Mouse (Mus musculus) heart, adult 11 months (tissue): ENCODE data around the gene Irak4.
A peak's percentile ranks its signal among the peaks of the same experiment; 100 is the strongest.

Source experiments
- DNase-seq: peaks from one replicate; pipeline ENCODE4 v3.0.0; 2022

Irak4 gene

DNA sequence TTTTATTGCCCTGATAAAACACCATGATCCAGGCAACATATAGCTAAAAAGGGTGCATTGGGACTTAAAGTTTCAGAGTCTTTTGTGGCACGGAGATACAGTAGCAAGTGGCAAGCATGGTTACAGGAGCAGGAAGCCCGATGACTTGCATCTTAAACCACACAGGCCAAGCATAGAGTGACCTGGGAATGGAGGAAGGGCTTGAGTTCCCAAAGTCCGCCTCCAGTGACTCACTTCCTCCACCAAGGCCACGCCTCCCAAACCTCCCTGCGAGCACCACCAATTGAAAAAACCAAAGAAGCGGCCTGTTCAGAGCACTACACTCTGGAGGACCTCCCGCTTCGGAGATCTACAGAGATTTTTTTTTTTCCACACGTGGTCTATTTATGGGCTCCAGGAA, 22.4 kb downstream of the Irak4 start:
- DNase-seq = peak; percentile 60

DNA sequence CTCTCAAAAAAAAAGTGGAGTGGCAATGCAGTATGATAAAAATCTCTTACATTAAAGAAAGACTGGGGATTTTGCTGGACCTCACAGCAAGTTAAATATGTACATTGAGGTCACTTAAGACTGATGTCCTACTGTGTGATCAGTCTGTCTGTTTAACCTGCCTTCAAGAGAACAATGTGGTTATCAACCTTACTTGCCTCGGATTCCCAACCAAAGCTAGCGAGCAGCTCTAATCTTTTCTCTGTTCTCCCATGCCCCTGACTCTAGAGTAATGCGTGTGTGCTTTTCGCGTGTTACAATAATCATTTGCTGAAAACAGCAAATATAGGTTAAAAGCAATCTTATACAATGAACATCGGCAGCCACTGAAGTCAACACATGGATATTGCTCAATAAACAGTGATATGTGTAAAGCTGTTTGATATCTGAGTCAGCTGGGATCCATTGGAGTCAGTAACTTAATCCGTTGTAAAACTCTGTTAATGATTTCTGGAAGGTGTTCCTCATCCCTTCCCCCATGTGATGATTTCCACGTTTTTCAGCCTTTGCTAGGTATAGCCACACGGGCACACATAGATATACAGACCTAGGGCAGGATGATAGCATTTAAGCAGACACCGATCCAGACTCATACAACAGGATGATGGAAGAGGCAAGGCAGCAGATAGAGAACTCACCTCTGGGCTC, 25.2 kb downstream of the Irak4 start:
- peak; percentile 24 for DNase-seq

DNA sequence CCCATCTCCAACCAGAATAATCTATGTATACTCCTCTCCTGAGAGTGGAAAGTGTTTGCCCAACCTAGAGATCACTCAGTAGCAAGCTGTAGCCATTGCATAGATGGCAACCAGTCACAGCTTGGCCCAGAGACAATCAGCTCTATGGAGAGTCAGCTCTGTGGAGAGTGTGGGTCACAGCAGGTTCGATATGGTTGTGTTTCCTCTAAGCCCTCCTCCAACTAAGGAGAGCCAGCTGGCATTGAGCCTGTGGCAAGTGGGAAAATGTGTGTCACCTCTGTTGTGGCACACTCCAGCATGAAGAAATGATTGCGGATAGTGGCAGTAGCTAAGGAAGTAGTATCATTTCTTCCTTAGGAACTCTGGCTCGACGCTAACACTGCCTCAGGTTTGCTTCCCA, 28.1 kb downstream of the Irak4 start:
- DNase-seq = peak; percentile 75

DNA sequence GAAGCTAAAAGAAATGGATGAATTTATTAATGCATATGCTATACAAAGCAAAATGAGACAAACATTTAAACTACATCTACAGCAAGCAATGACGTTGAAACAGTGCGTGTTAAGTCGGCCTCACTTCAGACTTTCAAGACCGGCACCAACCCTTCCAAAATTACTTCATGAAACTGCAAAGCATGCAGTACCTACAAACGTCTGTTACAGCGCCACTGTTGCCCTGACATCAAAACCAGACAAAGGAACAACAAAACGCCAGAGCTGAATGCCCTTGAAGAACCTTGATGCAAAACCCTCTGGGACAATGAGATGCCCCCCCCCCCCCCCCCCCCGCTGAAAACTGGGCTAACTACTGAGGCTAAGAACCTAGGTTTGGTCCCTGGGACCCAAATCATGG, 29.3 kb downstream of the Irak4 start:
- no peak for DNase-seq

DNA sequence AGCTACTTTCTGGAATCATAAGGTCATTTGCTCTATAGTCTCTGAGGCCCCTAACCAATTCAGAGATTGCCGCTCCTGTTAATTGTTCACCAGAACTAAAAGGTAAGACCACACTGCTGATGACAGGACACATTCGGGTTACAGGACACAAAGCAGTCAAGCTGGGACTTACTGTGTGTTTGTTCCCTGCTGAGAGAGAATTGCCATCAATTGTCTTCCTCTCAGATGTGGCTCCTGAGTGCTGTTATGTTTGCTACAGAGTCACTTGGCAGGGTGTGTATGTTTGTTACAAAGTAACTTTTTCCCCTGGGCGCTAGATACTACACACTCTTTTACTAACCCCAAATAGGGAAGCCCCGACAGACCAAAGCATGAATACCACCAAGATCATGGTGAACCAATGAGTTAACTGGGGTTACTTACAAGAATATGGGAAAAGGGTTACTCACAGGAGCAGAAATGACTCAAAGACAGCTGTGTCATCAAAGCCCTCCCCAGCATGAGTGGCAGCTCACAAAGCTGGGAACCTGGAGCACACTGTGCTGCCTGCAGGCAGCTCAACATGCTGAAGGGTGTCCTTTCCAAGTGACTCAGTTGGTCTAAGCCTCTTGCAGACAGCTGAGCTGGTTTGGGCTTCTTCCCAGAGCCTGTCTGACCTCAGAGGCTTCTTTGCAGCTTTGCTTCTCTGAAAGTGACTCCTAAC, 31.3 kb downstream of the Irak4 start:
- DNase-seq = peak; percentile 61

DNA sequence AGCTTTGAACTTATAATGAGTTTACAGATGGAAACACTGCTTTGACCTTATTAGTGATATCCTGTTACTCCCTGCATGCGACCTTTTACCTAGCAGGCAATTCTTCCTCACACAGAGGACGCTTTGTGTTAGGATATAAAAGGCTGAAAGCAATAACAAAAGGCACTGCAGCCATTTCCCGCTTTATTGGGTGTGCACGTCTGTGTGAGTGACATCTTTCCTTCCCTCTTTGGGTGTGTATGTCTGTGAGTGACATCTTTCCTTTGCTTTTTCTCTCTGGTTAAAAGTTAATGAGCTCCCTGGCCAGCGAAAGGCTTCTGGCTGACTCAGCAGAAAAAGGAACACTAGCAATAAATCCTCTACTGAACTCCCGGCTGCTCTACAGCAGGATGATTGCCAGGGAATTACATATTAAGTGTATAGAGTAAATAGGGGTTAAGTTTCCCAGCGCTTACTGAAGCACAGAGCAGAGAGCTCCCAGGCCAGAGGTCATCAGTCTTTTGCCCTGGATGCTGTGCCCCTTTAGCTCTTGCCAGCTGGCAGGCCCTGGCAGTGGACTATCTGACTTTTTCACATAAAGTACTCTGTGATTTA, 38.7 kb downstream of the Irak4 start:
- no peak for DNase-seq

DNA sequence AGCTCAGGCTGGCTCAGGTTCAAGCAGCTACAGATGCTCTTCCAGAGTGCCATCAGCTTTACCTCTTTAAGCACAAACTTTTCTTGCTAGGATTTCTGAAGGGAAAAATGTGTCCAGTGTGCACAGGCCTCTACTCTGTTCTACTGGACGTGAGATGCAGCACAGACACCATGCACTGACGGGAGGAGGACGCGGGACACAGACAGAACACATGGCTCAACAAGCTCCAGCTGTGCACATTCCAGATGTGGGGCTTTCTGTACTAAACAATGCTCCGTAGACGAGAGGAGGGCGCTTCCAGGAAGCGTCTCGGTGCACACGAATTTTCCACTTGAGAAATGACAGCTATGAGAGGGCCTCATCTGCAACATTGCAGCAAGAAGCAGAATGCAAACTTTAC, 39.7 kb downstream of the Irak4 start:
- no peak for DNase-seq

DNA sequence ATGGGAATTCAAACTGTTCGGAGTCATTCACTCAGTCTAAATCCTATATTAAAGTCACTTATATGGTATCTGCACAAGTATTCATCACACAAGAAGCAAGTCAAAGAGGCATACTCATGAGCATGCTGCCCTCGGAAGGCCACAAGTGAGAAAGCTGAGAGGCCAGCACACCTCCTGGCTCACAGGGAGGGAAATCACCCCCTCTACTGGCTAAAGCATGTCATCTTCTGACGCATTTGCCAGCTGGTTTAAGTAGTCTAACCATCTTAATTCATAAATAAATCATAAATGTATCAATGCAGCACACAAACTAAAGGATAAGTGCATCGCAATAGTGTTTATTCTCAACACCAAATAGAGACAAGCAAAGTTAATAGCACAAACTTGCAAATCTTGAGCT, 41.3 kb downstream of the Irak4 start:
- DNase-seq = no peak

DNA sequence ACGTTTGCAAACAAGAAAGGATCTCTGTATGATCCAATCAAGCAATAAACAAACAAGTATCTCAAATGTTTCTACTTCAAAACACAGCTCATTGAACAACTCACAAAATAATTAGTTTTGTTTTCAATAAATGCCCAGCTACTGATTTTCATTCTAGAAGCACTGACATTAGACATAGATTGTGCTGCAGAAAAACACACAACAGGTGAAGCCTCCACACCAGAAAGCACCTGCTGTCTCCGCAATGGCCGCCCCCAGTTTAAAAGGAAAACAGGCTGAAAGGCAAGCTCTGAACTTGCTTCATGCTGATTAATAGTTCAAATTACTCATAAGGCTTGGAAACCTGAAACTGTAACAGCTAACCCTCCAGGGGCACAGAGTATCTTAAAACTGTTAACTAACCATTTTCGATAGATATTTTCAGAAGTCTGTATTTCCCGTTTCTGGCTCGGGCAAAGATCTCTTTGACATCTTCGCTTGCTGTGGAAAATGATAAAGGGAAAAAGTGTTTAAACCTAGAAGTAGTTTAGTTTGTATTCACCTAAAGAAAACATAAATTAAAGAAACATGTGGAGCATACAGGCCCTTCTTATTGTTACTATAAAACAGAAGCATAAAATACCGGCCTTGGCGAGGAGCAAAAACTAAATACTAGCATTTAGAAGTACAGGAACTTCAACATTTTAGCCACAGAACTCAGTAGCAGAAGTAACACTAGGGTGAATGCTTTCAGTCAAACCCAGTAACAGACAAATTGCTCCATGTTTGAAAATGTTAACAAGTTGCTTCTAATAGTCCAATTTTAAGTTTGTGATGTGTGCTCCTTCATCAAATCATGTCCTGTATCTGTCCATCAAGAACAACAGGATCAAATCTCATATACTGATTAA, 44.6 kb downstream of the Irak4 start:
- no peak for DNase-seq

DNA sequence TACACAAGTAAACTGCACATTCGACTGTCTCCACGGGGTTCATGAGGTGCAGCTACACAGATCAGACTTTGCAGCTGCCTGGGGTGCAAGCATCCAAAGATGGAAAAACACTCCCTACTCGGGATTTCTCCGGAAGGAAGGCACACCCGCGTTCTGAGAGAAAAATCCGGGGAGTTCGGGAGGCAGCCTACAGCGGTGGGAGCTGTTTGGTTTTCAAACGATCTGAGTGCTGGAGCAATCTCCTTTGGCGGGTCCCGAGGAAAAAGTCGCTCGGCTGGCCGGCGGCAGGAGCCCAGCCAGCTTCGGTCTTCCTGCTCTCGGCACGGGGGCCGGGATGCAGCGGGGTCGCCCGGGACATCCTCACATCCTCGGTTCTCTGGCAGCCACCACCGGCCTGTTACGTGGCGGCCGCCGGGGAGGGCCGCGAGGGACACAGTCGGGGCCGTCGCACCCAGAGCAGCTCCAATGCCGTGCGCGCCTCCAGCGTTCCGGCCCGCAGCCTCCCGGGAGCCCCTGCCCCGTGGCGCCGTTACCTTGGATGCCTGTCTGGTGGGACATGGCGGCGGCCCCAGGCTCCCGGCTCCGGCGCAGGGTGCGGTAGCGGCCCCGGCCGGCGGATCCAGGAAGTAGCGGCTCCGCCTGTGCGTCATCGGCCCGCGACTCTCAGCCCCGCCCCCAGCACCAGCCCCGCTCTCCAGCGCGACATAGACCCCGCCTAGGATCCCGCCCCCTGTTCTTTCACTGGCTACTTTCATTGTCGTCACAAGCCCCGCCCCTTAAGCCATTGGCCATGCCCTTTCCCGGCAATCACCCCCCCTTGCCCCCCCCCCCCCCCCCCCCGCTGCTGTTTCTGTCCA, 46.0 kb downstream of the Irak4 start, which contains the start of gene Twf1:
Gene Twf1, minus strand, starts transcription at position 671 of the 857 bp plus-strand sequence.
- DNase-seq = peak; percentile 100

DNA sequence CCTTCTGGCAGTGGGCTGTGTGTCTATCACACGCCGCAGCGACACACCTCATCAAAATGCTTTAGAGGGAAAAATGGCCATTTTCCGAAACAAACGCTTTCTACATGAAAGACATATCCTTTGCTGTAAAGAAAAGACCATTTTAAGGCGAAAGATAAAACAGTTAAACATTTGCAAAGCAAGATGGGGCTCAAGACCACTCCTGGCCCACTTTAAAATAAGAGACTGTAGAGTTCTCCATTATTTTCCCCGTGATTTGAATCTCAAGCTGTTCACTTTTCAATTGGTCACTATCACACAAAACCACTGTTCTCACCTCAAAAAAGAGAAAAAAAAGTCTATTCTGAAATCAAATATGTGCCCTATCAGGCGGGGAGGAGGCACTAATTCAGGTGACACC, 46.6 kb downstream of the Irak4 start:
- no peak for DNase-seq

DNA sequence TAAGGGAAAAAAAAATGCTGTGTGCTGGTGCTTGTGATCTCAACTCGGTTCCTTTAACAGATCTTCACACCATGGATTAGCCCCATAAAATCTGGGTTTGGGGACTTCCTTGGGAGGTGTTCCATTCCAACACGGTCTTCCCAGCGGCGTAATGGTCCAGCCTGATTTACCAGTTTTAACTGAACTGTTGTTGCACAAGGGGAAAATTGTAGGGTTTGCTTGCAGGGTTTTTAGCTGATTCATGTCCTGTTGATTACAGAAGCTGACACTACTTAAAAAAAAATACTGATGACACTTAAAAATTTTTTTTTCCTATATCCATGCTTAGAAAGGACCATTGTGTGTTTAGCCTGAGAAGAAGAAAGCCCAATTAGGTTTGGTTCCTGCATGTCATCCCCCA, 47.9 kb downstream of the Irak4 start:
- DNase-seq = peak; percentile 91

DNA sequence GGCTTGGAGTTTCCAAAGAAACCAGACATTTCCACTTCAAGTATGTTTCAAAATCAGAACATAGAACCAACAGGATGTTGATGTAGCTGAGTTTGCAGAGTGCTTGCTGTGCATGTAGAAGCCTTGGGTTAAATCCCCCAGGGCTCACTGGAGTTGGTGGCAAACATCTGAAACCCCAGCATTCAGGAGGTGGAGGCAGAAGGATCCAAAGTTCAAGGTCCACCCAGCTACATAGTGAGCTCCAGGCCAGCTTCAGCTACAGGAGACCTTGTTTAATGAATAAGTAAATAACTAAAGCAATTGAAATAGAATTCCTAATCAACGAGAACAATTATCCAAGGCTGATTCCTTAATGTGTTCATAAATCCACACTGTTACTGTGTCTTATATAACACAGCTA, 50.1 kb downstream of the Irak4 start:
- no peak for DNase-seq

DNA sequence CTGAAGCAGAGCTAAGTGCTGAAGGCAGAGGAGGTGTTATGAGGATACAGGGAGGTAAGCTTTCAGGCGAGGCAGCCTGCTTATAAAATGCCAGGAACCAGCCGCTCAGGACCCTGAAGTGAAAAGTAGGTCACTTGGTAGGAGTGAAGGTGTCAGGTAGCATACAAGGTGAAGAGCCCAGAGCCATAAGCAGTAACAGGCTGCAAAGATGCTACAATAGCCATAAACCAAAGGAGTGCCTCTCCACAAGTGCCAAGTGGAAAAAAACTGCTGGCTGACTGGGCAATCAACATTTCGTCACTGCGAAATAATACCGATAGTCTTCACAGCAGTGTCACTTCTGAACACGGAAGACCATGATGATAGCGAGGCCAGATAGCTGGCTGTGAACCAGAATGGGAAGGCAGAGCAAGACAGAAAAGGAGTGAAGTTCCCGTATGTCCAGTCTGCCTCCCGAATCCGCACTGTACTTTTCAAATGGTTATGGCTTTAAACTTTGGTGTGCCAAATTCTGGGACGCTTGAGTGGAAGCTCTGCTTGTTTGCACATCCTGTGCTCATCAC, 56.8 kb downstream of the Irak4 start:
- DNase-seq = no peak

DNA sequence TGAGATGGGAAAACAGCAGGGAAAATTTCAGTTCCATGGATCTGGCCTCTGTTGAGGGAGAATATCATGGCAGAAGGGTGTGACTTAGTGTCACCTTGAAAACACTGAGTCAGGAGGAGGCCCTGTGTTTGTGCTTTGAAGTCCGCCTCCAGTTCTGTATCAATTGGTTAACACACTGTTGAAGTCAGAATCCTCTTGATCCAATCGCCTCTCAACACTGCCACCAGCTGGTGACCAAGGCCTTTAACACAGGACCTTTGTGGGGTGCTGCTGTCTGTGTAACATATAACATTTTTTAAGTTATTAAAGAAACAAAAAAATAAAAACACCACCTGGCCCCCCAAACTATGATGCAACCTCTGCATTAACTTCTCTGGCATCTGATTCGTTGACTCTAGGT, 57.9 kb downstream of the Irak4 start:
- no peak for DNase-seq

DNA sequence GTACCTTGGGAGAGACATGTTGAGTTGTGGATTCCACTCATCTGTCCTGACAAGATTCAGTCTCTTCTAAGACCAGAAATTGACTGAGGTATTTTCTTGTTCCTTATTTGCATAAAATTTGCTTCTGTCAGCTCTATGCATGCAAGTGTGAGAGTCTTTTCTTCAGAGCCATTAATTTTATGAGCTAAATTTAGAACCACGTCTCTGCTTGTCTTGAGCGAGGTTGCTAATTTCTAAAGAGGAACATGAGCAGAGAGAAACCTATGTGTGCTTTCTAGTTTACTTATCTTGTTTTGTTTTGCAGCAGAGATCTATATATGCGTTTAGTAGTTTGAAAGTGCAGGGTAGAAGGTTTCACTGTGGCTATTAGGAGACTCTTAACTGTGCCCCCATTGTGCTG, 59.0 kb downstream of the Irak4 start:
- no peak for DNase-seq

DNA sequence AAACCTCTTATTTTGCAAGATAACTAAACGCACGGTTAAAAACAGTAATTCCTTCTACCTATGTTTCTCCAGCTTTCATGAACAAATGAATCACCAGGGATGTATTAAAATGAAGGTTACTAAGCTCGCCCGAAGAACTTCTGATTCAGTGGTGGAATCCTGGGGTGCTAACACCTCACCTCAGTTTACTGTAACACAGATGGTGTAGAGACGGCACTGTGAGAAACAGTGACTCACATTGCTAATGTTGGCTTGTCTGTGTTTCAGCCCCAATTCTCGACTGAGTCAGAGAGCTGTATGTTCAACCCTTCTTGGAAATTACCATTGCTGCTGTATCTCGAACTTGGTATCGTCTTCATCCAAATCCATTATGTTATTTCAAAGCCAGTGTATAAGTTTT, 64.3 kb downstream of the Irak4 start:
- no peak for DNase-seq

DNA sequence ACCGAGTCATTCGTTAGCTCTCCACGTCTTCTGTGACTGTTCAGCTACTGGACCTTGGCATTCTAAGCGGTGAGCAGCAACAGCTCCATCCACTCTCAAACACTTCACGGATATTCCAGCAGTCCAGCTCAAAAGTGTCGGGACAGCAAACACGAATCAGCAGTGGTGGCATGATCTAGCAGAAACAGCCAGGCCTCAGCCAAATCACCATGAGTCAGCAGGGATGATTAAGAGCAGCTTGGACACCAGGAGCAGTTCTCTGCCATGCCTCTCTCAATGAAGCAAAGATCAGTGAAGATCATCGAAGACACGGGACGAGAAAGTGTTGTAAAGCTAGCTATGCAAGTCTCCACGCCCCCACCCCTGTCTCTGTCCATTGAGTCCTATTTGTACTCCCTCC, 72.6 kb downstream of the Irak4 start:
- no peak for DNase-seq

DNA sequence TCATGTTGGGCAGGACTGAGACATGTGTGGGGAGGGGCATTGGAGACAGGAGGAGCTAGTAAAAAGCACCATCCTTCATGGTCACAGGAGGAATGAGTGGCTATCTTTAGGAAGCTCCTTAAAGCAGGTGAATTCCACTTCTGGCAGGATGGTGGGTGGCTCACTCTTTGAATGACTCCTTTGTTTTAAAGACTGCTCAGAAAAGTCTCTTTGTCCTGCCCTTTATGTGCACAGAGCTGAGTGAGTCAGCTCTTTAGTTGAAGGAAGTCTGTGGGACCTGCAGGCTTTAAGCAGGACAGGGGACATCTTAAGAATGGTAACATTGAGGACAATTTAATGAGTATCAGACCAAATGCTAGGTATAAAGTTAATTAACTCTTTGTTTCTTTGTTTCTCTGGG, 77.5 kb downstream of the Irak4 start:
- peak; percentile 21 for DNase-seq

DNA sequence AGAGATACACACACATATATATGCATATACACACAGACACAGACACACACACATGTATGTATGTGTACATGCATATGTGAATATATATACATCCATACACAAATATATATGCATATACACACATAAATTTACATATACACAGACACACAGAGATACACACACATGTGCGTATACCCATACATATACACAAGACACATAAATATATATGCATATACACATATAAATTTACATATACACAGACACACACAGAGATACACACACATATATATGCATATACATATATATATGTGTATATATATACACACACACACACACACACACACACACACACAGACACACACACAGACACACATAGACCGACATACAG, 85.0 kb downstream of the Irak4 start:
- no peak for DNase-seq

DNA sequence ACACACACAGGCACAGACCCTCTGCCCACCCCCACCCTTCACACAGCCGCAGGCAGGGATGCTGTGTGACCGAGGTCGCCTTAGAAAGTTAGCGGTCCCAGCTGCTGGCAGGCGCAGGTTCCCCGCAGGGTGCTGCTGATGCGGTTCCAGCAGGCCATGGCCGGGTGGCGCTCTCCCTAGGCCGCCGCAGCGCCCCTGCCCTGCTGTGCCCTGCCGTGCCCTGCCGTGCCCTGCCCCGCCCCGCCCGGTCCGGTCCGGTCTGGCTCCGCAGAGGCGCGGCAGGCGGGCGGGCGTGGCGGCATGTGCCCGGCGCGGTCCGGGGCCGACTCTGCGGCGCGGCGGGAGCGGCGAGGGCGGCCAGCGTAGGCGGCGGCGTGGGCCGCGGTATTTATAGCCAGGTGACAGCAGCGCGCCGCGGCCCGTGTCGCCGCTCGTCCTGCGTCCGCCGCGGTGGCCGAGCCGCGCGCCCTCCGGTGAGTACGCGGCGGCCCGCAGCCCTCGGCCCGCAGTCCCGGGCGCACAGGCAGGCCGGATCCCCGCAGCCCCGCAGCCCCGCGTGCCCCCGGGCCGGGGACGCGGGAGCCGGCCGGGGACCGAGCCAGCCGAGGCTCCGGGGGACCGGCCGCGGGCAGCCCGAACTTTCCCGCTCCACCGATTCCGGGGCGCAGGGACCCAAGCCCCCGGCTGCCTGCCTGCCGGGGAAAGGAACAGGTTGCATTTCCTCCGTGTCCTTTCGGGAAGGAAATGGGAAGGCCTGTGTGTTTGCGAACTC, 85.6 kb downstream of the Irak4 start, which contains the start of gene Tmem117:
Gene Tmem117, plus strand, starts transcription at position 403 of the 772 bp plus-strand sequence.
- DNase-seq = peak; percentile 94
